Mouse (Mus musculus): ENCODE results near the gene Fbxl3. TPM values are rescaled to one million over a fixed set of nuclear protein-coding genes. Genes with fewer than 3 reads are reported as not detected.

The Fbxl3 gene
- polyA plus RNA-seq, 1 experiment = 8.3 TPM

GRCm38 (mm10) chr14:103109971-103110370 lies 10.6 kb upstream of the Fbxl3 start:
- Histone ChIP-seq H3K36me3 (ENCODE audit: control insufficient read depth, insufficient read depth) (peaks cover 9% of the 10 kb centered on the region), H3K79me2 (ENCODE audit: control insufficient read depth, insufficient read depth) (no peaks in the 10 kb centered on the region), H3ac (ENCODE audit: control insufficient read depth, insufficient read length, low read depth) (no peak overlapping the region), H3K27me3 (ENCODE audit: control insufficient read depth, insufficient read depth, insufficient read length) (no peaks in the 10 kb centered on the region), H3K4me3 (ENCODE audit: insufficient read depth, poor library complexity, severe bottlenecking) (no peak overlapping the region), H3K79me3 (ENCODE audit: low read depth) (no peaks in the 10 kb centered on the region)
- TF ChIP-seq MYOG (IDR thresholded peaks at IDR 0.05; ENCODE audit: control insufficient read depth, extremely low read depth, insufficient read length) (no peak), FOSL1 (IDR thresholded peaks at IDR 0.05; ENCODE audit: insufficient read depth, low read length, poor library complexity, severe bottlenecking) (no peak), USF1 (IDR thresholded peaks at IDR 0.05; ENCODE audit: low read depth) (no peak), MYOD1 (IDR thresholded peaks at IDR 0.05; ENCODE audit: control insufficient read depth, insufficient read length, low read depth) (no peak), MAX (IDR thresholded peaks at IDR 0.05) (no peak), CTCF (IDR thresholded peaks at IDR 0.05; ENCODE audit: control insufficient read depth, insufficient read depth, insufficient read length) (no peak), CEBPB (IDR thresholded peaks at IDR 0.05; ENCODE audit: low read depth) (no peak)

- TF ChIP-seq MAX (IDR thresholded peaks at IDR 0.05) (no peak), MYOD1 (IDR thresholded peaks at IDR 0.05; ENCODE audit: control insufficient read depth, insufficient read length, low read depth) (no peak), MYOG (IDR thresholded peaks at IDR 0.05; ENCODE audit: control insufficient read depth, extremely low read depth, insufficient read length) (no peak), CTCF (IDR thresholded peaks at IDR 0.05; ENCODE audit: control insufficient read depth, insufficient read depth, insufficient read length) (no peak), USF1 (IDR thresholded peaks at IDR 0.05; ENCODE audit: low read depth) (no peak), CEBPB (IDR thresholded peaks at IDR 0.05; ENCODE audit: low read depth) (no peak), FOSL1 (IDR thresholded peaks at IDR 0.05; ENCODE audit: insufficient read depth, low read length, poor library complexity, severe bottlenecking) (no peak)
- Histone ChIP-seq H3K79me3 (ENCODE audit: low read depth) (no peaks in the 10 kb centered on the region), H3K36me3 (ENCODE audit: control insufficient read depth, insufficient read depth) (no peaks in the 10 kb centered on the region), H3K27me3 (ENCODE audit: control insufficient read depth, insufficient read depth, insufficient read length) (no peaks in the 10 kb centered on the region), H3K4me3 (ENCODE audit: insufficient read depth, poor library complexity, severe bottlenecking) (no peak overlapping the region), H3ac (ENCODE audit: control insufficient read depth, insufficient read length, low read depth) (no peak overlapping the region), H3K79me2 (ENCODE audit: control insufficient read depth, insufficient read depth) (no peaks in the 10 kb centered on the region)
These were observed 6.9 kb upstream of the Fbxl3 start for GRCm38 (mm10) chr14:103106301-103106700.

- Histone ChIP-seq H3ac (ENCODE audit: control insufficient read depth, insufficient read length, low read depth) (no peak overlapping the region), H3K4me3 (ENCODE audit: insufficient read depth, poor library complexity, severe bottlenecking) (no peak overlapping the region), H3K27me3 (ENCODE audit: control insufficient read depth, insufficient read depth, insufficient read length) (no peaks in the 10 kb centered on the region), H3K36me3 (ENCODE audit: control insufficient read depth, insufficient read depth) (no peaks in the 10 kb centered on the region), H3K79me3 (ENCODE audit: low read depth) (peaks cover 7% of the 10 kb centered on the region), H3K79me2 (ENCODE audit: control insufficient read depth, insufficient read depth) (peaks cover 9% of the 10 kb centered on the region)
- TF ChIP-seq MAX (IDR thresholded peaks at IDR 0.05) = no peak
- TF ChIP-seq MYOG (IDR thresholded peaks at IDR 0.05; ENCODE audit: control insufficient read depth, extremely low read depth, insufficient read length) = no peak
These were observed 3.5 kb upstream of the Fbxl3 start for GRCm38 (mm10) chr14:103102731-103103335.

GRCm38 (mm10) chr14:103102246-103102645 lies 2.9 kb upstream of the Fbxl3 start:
- H3K79me2 ChIP-seq (ENCODE audit: control insufficient read depth, insufficient read depth) = peaks cover 15% of the 10 kb centered on the region
- TF ChIP-seq CEBPB (IDR thresholded peaks at IDR 0.05; ENCODE audit: low read depth) (no peak), MYOD1 (IDR thresholded peaks at IDR 0.05; ENCODE audit: control insufficient read depth, insufficient read length, low read depth) (no peak), USF1 (IDR thresholded peaks at IDR 0.05; ENCODE audit: low read depth) (no peak), CTCF (IDR thresholded peaks at IDR 0.05; ENCODE audit: control insufficient read depth, insufficient read depth, insufficient read length) (no peak), MYOG (IDR thresholded peaks at IDR 0.05; ENCODE audit: control insufficient read depth, extremely low read depth, insufficient read length) (no peak), MAX (IDR thresholded peaks at IDR 0.05) (no peak), FOSL1 (IDR thresholded peaks at IDR 0.05; ENCODE audit: insufficient read depth, low read length, poor library complexity, severe bottlenecking) (no peak)
- H3K36me3 ChIP-seq (ENCODE audit: control insufficient read depth, insufficient read depth) = no peaks in the 10 kb centered on the region
- H3K79me3 ChIP-seq (ENCODE audit: low read depth) = peaks cover 13% of the 10 kb centered on the region
- no peak overlapping the region for H3K4me3 ChIP-seq (ENCODE audit: insufficient read depth, poor library complexity, severe bottlenecking)
- no peaks in the 10 kb centered on the region for H3K27me3 ChIP-seq (ENCODE audit: control insufficient read depth, insufficient read depth, insufficient read length)
- no peak overlapping the region for H3ac ChIP-seq (ENCODE audit: control insufficient read depth, insufficient read length, low read depth)

GRCm38 (mm10) chr14:103101171-103101570 lies 1.8 kb upstream of the Fbxl3 start:
- no peak for TF ChIP-seq CTCF (IDR thresholded peaks at IDR 0.05; ENCODE audit: control insufficient read depth, insufficient read depth, insufficient read length)
- TF ChIP-seq FOSL1 (IDR thresholded peaks at IDR 0.05; ENCODE audit: insufficient read depth, low read length, poor library complexity, severe bottlenecking) = no peak
- no peak for TF ChIP-seq MYOG (IDR thresholded peaks at IDR 0.05; ENCODE audit: control insufficient read depth, extremely low read depth, insufficient read length)
- no peak for TF ChIP-seq MAX (IDR thresholded peaks at IDR 0.05)
- no peak for TF ChIP-seq MYOD1 (IDR thresholded peaks at IDR 0.05; ENCODE audit: control insufficient read depth, insufficient read length, low read depth)
- no peak for TF ChIP-seq USF1 (IDR thresholded peaks at IDR 0.05; ENCODE audit: low read depth)
- no peak for TF ChIP-seq CEBPB (IDR thresholded peaks at IDR 0.05; ENCODE audit: low read depth)
- no peaks in the 10 kb centered on the region for H3K27me3 ChIP-seq (ENCODE audit: control insufficient read depth, insufficient read depth, insufficient read length)
- H3K4me3 ChIP-seq (ENCODE audit: insufficient read depth, poor library complexity, severe bottlenecking) = no peak overlapping the region
- H3K79me2 ChIP-seq (ENCODE audit: control insufficient read depth, insufficient read depth) = peaks cover 26% of the 10 kb centered on the region
- no peaks in the 10 kb centered on the region for H3K36me3 ChIP-seq (ENCODE audit: control insufficient read depth, insufficient read depth)
- no peak overlapping the region for H3ac ChIP-seq (ENCODE audit: control insufficient read depth, insufficient read length, low read depth)
- peaks cover 24% of the 10 kb centered on the region for H3K79me3 ChIP-seq (ENCODE audit: low read depth)

- Histone ChIP-seq H3K4me3 (ENCODE audit: insufficient read depth, poor library complexity, severe bottlenecking) (peak overlapping the region; percentile 79), H3K36me3 (ENCODE audit: control insufficient read depth, insufficient read depth) (peaks cover 6% of the 10 kb centered on the region), H3K27me3 (ENCODE audit: control insufficient read depth, insufficient read depth, insufficient read length) (no peaks in the 10 kb centered on the region), H3K79me2 (ENCODE audit: control insufficient read depth, insufficient read depth) (peaks cover 35% of the 10 kb centered on the region), H3ac (ENCODE audit: control insufficient read depth, insufficient read length, low read depth) (no peak overlapping the region), H3K79me3 (ENCODE audit: low read depth) (peaks cover 31% of the 10 kb centered on the region)
- no peak for TF ChIP-seq MAX (IDR thresholded peaks at IDR 0.05)
- no peak for TF ChIP-seq MYOG (IDR thresholded peaks at IDR 0.05; ENCODE audit: control insufficient read depth, extremely low read depth, insufficient read length)
- TF ChIP-seq FOSL1 (IDR thresholded peaks at IDR 0.05; ENCODE audit: insufficient read depth, low read length, poor library complexity, severe bottlenecking) = no peak
- no peak for TF ChIP-seq CTCF (IDR thresholded peaks at IDR 0.05; ENCODE audit: control insufficient read depth, insufficient read depth, insufficient read length)
These were observed 930 bp upstream of the Fbxl3 start for GRCm38 (mm10) chr14:103100296-103100695.

Measured in C2C12 (cell line).